Mouse (Mus musculus) CH12.LX (cell line): ENCODE results near the gene Camta1. TPM values are rescaled to one million over a fixed set of nuclear protein-coding genes. Genes with fewer than 3 reads are reported as not detected.

Experiments used
- DNase-seq: peaks from one replicate; pipeline ENCODE4 v3.0.0-alpha.2; 2013; ENCODE audit errors: extremely low read depth
- H3K27ac ChIP-seq: 2 replicates; pipeline ENCODE4 v1.5.1; 2012; ENCODE audit warnings: low read depth, mild to moderate bottlenecking, control low read depth, moderate library complexity; ENCODE audit not compliant: insufficient read depth
- H3K27me3 ChIP-seq: replicated peaks from 2 replicates; pipeline ENCODE3; 2012; ENCODE audit warnings: inconsistent platforms
- H3K36me3 ChIP-seq, 2 experiments: replicated peaks in 1 of 2; 2 replicates each; pipeline versions ENCODE3 to v1.6.1; 2012; ENCODE audit warnings: inconsistent platforms in 1 of 2, low read length in 1 of 2, mild to moderate bottlenecking in 1 of 2, mixed read lengths in 1 of 2, moderate library complexity in 1 of 2; ENCODE audit not compliant: control insufficient read depth in 1 of 2, insufficient read depth in 1 of 2
- H3K4me1 ChIP-seq, 2 experiments: 2 replicates each; pipeline ENCODE4 v1.6.1; 2012; ENCODE audit warnings: inconsistent platforms in 1 of 2, moderate library complexity in 1 of 2; ENCODE audit not compliant: insufficient read depth in 2 of 2, control insufficient read depth in 1 of 2
- H3K4me2 ChIP-seq: 2 replicates; pipeline ENCODE4 v1.6.1; 2012; ENCODE audit warnings: low read depth, mild to moderate bottlenecking, control low read depth; ENCODE audit not compliant: poor library complexity, insufficient read depth, severe bottlenecking
- H3K4me3 ChIP-seq, 3 experiments: fragments of 150-350 bp in 1 of 3; sonication (generic) in 1 of 3; replicated peaks in 1 of 3; 2 replicates each; pipeline versions ENCODE3 to v1.5.1; 2011 to 2012; ENCODE audit warnings: low read depth in 2 of 3, low read length in 2 of 3, mild to moderate bottlenecking in 2 of 3, moderate library complexity in 2 of 3, control low read depth in 1 of 3, improper control_type of control experiment in 1 of 3, inconsistent platforms in 1 of 3, mixed read lengths in 1 of 3; ENCODE audit not compliant: poor library complexity in 1 of 3
- H3K79me2 ChIP-seq: replicated peaks from 2 replicates; pipeline ENCODE4 v1.6.1; 2012; ENCODE audit warnings: mild to moderate bottlenecking, moderate library complexity; ENCODE audit not compliant: control insufficient read depth, poor library complexity, insufficient read depth, severe bottlenecking; ENCODE audit errors: extremely low read depth
- H3K9ac ChIP-seq: 2 replicates; pipeline ENCODE4 v1.6.1; 2012; ENCODE audit warnings: low read depth, mild to moderate bottlenecking, control low read depth, moderate library complexity; ENCODE audit not compliant: insufficient read depth
- H3K9me3 ChIP-seq: replicated peaks from 2 replicates; pipeline ENCODE3; 2012; ENCODE audit warnings: low read length, inconsistent platforms, mixed read lengths
- E2F4 ChIP-seq: IDR thresholded peaks from 2 replicates; pipeline ENCODE4 v1.6.1; 2011; ENCODE audit warnings: low read depth, low read length, improper control_type of control experiment; ENCODE audit not compliant: insufficient replicate concordance
- EP300 ChIP-seq: IDR thresholded peaks from 2 replicates; pipeline ENCODE4 v1.6.1; 2011; ENCODE audit warnings: low read length, improper control_type of control experiment
- GABPA ChIP-seq: IDR thresholded peaks from 2 replicates; pipeline ENCODE4 v1.6.1; 2012; ENCODE audit warnings: low read depth, low read length, improper control_type of control experiment, inconsistent platforms; ENCODE audit not compliant: insufficient replicate concordance
- HCFC1 ChIP-seq: IDR thresholded peaks from 2 replicates; pipeline ENCODE4 v1.6.1; 2012; ENCODE audit warnings: low read depth, mild to moderate bottlenecking, inconsistent platforms, low read length, improper control_type of control experiment
- IRF4 ChIP-seq: IDR thresholded peaks from 2 replicates; pipeline ENCODE4 v1.6.1; 2014; ENCODE audit warnings: low read depth, mild to moderate bottlenecking, inconsistent platforms, low read length, improper control_type of control experiment
- JUND ChIP-seq: conservative IDR thresholded peaks from 2 replicates; pipeline ENCODE4 v1.6.1; 2011; ENCODE audit warnings: low read depth, low read length, improper control_type of control experiment
- KAT2A ChIP-seq: IDR thresholded peaks from 2 replicates; pipeline ENCODE4 v1.6.1; 2012; ENCODE audit warnings: low read length, improper control_type of control experiment, inconsistent platforms; ENCODE audit not compliant: insufficient replicate concordance
- MAFK ChIP-seq: IDR thresholded peaks from 2 replicates; pipeline ENCODE4 v1.6.1; 2011; ENCODE audit warnings: low read length, improper control_type of control experiment; ENCODE audit not compliant: insufficient replicate concordance
- MEF2A ChIP-seq: IDR thresholded peaks from 2 replicates; pipeline ENCODE4 v1.6.1; 2014; ENCODE audit warnings: low read depth, mild to moderate bottlenecking, inconsistent platforms, low read length, improper control_type of control experiment, borderline replicate concordance
- NELFE ChIP-seq: IDR thresholded peaks from 2 replicates; pipeline ENCODE4 v1.6.1; 2011; ENCODE audit warnings: low read depth, low read length, improper control_type of control experiment
- NRF1 ChIP-seq: IDR thresholded peaks from 2 replicates; pipeline ENCODE4 v1.6.1; 2014; ENCODE audit warnings: low read depth, mild to moderate bottlenecking, inconsistent platforms, low read length, improper control_type of control experiment, moderate library complexity
- POLR2AphosphoS2 ChIP-seq: IDR thresholded peaks from 2 replicates; pipeline ENCODE4 v1.6.1; 2011; ENCODE audit warnings: low read depth, low read length, improper control_type of control experiment
- RAD21 ChIP-seq: IDR thresholded peaks from 2 replicates; pipeline ENCODE4 v1.6.1; 2011; ENCODE audit warnings: low read depth, mild to moderate bottlenecking, low read length, improper control_type of control experiment, moderate library complexity
- RCOR1 ChIP-seq: conservative IDR thresholded peaks from 2 replicates; pipeline ENCODE4 v1.6.1; 2012; ENCODE audit warnings: low read depth, mild to moderate bottlenecking, inconsistent platforms, low read length, improper control_type of control experiment
- TCF12 ChIP-seq: IDR thresholded peaks from 2 replicates; pipeline ENCODE4 v1.6.1; 2014; ENCODE audit warnings: low read depth, mild to moderate bottlenecking, inconsistent platforms, low read length, improper control_type of control experiment
- UBTF ChIP-seq: IDR thresholded peaks from 2 replicates; pipeline ENCODE4 v1.6.1; 2012; ENCODE audit warnings: low read depth, mild to moderate bottlenecking, inconsistent platforms, low read length, improper control_type of control experiment, moderate library complexity
- USF1 ChIP-seq: IDR thresholded peaks from 2 replicates; pipeline ENCODE4 v1.6.1; 2014; ENCODE audit warnings: low read depth, mild to moderate bottlenecking, inconsistent platforms, low read length, improper control_type of control experiment
- ZC3H11A ChIP-seq: IDR thresholded peaks from 2 replicates; pipeline ENCODE4 v1.6.1; 2012; ENCODE audit warnings: low read depth, mild to moderate bottlenecking, inconsistent platforms, low read length, improper control_type of control experiment
- ZKSCAN1 ChIP-seq: IDR thresholded peaks from 2 replicates; pipeline ENCODE4 v1.6.1; 2012; ENCODE audit warnings: low read depth, inconsistent platforms, low read length, improper control_type of control experiment, borderline replicate concordance
- dilution Hi-C: fragments of 300-500 bp; cut with MboI; formaldehyde crosslinking; loops from 2 replicates; pipeline ENCODE4 v1.14.3; 2020; ENCODE audit warnings: low sequenced_read_pairs; ENCODE audit not compliant: extremely low pct_unique_long_range_greater_than_20kb, extremely low pct_ligation_motif_present
- in situ Hi-C: fragments of 300-500 bp; cut with MboI; formaldehyde crosslinking; loops from 3 replicates; pipeline ENCODE4 v1.14.3; 2019; ENCODE audit warnings: low sequenced_read_pairs, low pct_ligation_motif_present, low pct_unique_long_range_greater_than_20kb, mixed read lengths
- polyA plus RNA-seq: library from polyadenylated mRNA; unstranded; fragments of >175 nt; gene quantifications from 2 replicates; pipeline ENCODE4 v1.2.1, GENCODE M21; 2012; ENCODE audit warnings: low read depth; ENCODE audit not compliant: insufficient read length
- total RNA-seq, 2 experiments: library from RNA; depleted of rRNA; stranded (reverse); fragments of 300-350 nt in 1 of 2; fragments of >200 nt in 1 of 2; gene quantifications; 2 replicates each; pipeline ENCODE4 v1.2.3; 2012 to 2014

The Camta1 gene
- total and polyA plus RNA-seq, 3 experiments = 9.9 to 32.5 (median 15.3) TPM

DNA sequence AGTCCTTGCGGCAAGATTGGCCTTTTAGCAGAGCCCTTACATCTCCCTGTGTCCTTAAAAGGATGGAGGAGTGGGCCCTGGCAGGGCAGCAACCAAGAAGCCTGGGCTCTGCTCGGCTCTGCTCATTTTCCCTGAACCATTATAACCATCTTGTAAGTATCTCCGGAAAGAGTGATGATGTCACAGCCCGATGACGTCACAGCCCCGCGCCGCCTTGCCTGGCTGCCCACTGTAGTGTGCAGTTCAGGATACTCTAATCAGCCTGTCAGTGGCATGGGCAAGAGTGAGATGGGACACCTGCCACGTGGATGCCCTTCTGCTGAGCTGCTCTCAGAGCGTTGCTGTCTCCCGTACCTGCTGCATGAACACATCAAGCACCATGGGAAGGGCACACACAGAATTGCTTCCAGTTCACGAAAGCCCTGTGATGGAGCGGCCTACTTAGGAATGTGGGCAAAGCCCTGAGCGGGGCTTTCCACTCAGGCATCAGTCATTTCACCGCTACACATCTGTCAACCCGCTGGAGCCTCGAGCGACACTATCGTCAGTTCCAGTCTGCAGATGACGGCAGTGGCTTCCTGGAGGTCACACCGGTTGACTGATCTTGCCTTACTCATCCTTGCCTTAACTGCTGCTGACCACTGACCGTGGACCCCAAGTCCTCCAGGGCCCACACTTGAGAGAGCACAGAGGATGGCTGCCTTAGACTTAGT lies 459.8 kb downstream of the Camta1 start:
- no peak for DNase-seq

DNA sequence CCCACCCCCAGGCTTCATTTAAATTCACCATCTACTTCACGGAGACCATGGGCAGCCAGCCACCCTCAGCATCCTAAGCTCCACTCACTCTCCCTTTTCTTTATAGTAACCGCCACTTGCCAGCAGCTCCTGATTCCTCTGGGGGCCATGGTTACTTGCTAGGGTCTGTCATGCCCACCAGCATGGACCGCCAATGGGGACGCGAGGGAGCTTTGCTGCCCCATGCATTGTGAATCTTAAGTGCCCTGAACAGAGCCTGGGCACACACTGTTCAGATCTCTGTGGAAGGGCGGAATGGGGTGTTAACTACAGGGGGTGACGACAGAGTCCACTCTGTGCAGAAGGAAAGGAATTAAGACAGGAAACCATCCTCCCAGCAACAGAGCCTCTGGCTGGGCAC lies 465.1 kb downstream of the Camta1 start:
- Histone ChIP-seq H3K36me3 (no peaks in the 10 kb centered on the region), H3K27ac (no peak overlapping the region), H3K9me3 (peaks cover 83% of the 10 kb centered on the region), H3K79me2 (no peaks in the 10 kb centered on the region), H3K4me2 (no peak overlapping the region), H3K4me3 (no peak overlapping the region), H3K4me1 (no peaks in the 10 kb centered on the region), H3K27me3 (no peaks in the 10 kb centered on the region), H3K9ac (no peak overlapping the region)
- dilution Hi-C loops (no loop called here), in situ Hi-C loops (no loop called here)
- DNase-seq = no peak
- TF ChIP-seq NELFE = no peak
- TF ChIP-seq HCFC1 = no peak
- no peak for TF ChIP-seq ZC3H11A
- TF ChIP-seq EP300 = no peak
- TF ChIP-seq E2F4 = no peak
- TF ChIP-seq USF1 = no peak

More for the DNA sequence above, 459.8 kb downstream of the Camta1 start:
- in situ Hi-C loops (no loop called here), dilution Hi-C loops (no loop called here)
- Histone ChIP-seq H3K27me3 (no peaks in the 10 kb centered on the region), H3K4me3 (no peak overlapping the region), H3K9ac (no peak overlapping the region), H3K4me2 (no peak overlapping the region), H3K27ac (no peak overlapping the region), H3K36me3 (no peaks in the 10 kb centered on the region), H3K79me2 (no peaks in the 10 kb centered on the region), H3K9me3 (peaks cover 91% of the 10 kb centered on the region), H3K4me1 (no peaks in the 10 kb centered on the region)
- no peak for TF ChIP-seq JUND
- TF ChIP-seq TCF12 = no peak
- no peak for TF ChIP-seq RCOR1
- no peak for TF ChIP-seq MEF2A
- TF ChIP-seq RAD21 = no peak
- no peak for TF ChIP-seq GABPA
- TF ChIP-seq IRF4 = no peak
- no peak for TF ChIP-seq UBTF
- TF ChIP-seq MAFK = no peak
- no peak for TF ChIP-seq EP300
- no peak for TF ChIP-seq HCFC1
- TF ChIP-seq NRF1 = no peak
- TF ChIP-seq KAT2A = no peak
- no peak for TF ChIP-seq POLR2AphosphoS2
- no peak for TF ChIP-seq ZKSCAN1
- TF ChIP-seq, all 38 proteins: peak for 0
